Mouse (Mus musculus) kidney, postnatal 14 days (tissue): ENCODE results near the gene Cytip.

Source experiments
- DNase-seq: peaks from one replicate; pipeline ENCODE4 v3.0.0; 2022; ENCODE audit warnings: mixed read lengths

Cytip gene

GRCm38 (mm10) chr2:58195346-58195745, at the start of gene Cytip:
Gene Cytip (minus strand): TSS chr2:58195532.
- peak; percentile 78 for DNase-seq

GRCm38 (mm10) chr2:58240639-58241038, 45.3 kb upstream of the Cytip start:
- DNase-seq = no peak

GRCm38 (mm10) chr2:58237487-58237886, 42.2 kb upstream of the Cytip start:
- no peak for DNase-seq

- peak; percentile 67 for DNase-seq
These were observed 4.1 kb upstream of the Cytip start for GRCm38 (mm10) chr2:58199442-58199841.

GRCm38 (mm10) chr2:58196880-58197279, 1.5 kb upstream of the Cytip start:
- DNase-seq = no peak

- DNase-seq = peak; percentile 14
These were observed 763 bp downstream of the Cytip start for GRCm38 (mm10) chr2:58194422-58195115.

- DNase-seq = no peak
These were observed 3.2 kb downstream of the Cytip start for GRCm38 (mm10) chr2:58192160-58192559.

- no peak for DNase-seq
These were observed 5.8 kb downstream of the Cytip start for GRCm38 (mm10) chr2:58189501-58189900.

GRCm38 (mm10) chr2:58188903-58189302, 6.4 kb downstream of the Cytip start:
- no peak for DNase-seq

GRCm38 (mm10) chr2:58187310-58188051, 7.9 kb downstream of the Cytip start:
- DNase-seq = no peak

- DNase-seq = no peak
These were observed 11.1 kb downstream of the Cytip start for GRCm38 (mm10) chr2:58184197-58184596.

- no peak for DNase-seq
These were observed 11.7 kb downstream of the Cytip start for GRCm38 (mm10) chr2:58183658-58184057.

- DNase-seq = no peak
These were observed 14.6 kb downstream of the Cytip start for GRCm38 (mm10) chr2:58180776-58181175.

- no peak for DNase-seq
These were observed 16.3 kb downstream of the Cytip start for GRCm38 (mm10) chr2:58179056-58179455.

GRCm38 (mm10) chr2:58175392-58176291, 19.7 kb downstream of the Cytip start:
- DNase-seq = peak; percentile 82

GRCm38 (mm10) chr2:58174476-58175286, 20.7 kb downstream of the Cytip start:
- DNase-seq = no peak

- no peak for DNase-seq
These were observed 22.4 kb downstream of the Cytip start for GRCm38 (mm10) chr2:58172963-58173362.

- DNase-seq = no peak
These were observed 26.2 kb downstream of the Cytip start for GRCm38 (mm10) chr2:58169173-58169572.

- no peak for DNase-seq
These were observed 27.7 kb downstream of the Cytip start for GRCm38 (mm10) chr2:58167654-58168053.

- DNase-seq = no peak
These were observed 28.6 kb downstream of the Cytip start for GRCm38 (mm10) chr2:58166764-58167163.

- DNase-seq = no peak
These were observed 31.7 kb downstream of the Cytip start for GRCm38 (mm10) chr2:58163457-58164181.

- no peak for DNase-seq
These were observed 33.5 kb downstream of the Cytip start for GRCm38 (mm10) chr2:58161813-58162212.
